Mouse (Mus musculus) spleen, adult 12 weeks (tissue): ENCODE results near the gene Kyat3.
"Not testable (repeated sequence)": the region's sequence is repeated elsewhere in the genome, so short reads cannot be mapped to it uniquely, and the experiment has no call there.

Experiments
- DNase-seq: peaks from one replicate; pipeline ENCODE4 v3.0.0; 2022; ENCODE audit warnings: low spot score

Kyat3 gene

DNA sequence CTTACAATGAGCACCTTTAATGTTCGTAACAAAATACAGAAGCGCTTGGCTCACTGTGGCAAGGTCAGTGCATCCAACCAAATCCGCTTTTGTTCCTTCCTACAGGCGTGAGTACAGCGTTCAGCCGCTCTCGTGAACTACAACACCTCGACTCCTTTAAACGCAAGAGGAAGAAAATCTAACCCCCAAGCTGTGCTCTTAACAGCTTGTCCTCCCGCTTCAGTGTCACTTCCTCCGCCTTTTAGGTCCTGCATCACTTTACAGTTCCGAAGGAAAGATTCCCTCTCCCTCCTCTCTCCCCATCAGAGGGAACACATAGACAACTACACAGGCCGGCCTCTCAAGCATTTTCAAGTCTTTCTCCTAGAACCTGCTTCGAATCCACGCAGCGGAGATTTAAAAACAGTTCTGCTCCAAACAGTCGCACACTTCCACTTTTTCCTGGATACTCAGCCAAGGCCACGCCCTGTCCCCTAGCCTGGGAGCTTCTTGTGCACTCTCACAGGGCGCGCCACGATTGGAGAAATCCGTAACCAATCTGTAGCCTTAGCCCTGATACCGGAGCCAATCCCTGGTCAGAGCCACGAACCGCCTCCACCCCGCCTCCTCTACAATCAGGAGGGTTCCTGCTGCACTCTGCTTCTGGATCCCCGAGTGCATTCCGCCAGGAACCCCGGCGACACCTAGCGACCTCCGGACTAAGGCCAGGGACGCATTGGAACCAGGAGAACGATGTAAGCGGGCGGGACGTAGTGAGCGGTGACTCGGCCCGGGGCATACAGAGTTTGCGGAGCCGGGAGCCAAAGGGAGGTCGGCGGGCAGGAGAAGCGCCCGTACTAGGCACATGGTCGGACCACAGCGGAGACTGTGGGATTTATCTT lies at the start of gene Kyat3:
TSS of gene Kyat3 (plus strand) at position 610 of the 881 bp plus-strand sequence.
- DNase-seq = peak; percentile 57

DNA sequence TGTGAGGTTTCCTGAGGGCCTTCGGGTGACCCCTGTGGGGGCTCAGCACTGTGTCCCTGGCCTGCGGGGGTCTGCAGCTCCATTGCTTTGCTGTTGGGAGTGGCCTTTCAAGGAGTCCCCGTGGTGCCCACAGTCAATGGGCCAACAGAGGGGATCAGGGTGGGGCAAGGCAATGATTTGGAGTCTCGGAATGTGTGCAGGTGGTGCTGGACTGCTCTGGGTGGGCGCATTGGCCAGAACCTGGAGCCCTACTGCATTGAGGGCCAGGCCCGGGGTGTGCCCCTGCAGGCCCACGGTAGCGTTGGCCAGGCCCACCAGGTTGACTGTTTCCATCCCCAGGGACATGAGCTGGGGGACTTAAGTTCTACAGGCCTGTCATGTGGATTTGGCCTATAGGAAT lies 36.1 kb upstream of the Kyat3 start:
- no peak for DNase-seq

DNA sequence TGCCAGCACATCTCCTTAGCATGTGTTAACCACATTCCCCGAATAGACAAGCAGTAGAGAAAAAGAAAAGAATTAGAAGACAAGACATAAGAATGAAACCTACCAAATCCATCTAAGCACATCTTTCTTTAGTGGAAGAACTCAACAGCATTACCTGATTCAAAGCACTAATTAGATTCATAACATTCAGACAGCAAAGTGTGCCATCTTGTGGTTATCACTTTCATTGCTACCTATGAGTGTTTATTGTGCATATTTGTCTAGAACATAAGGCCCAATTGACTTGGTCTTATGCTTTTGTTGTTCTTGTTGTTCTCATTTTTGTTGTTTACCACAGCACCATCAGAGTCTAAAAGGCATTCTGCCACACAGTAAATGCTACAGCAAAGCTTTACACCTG lies 26.2 kb upstream of the Kyat3 start:
- no peak for DNase-seq

DNA sequence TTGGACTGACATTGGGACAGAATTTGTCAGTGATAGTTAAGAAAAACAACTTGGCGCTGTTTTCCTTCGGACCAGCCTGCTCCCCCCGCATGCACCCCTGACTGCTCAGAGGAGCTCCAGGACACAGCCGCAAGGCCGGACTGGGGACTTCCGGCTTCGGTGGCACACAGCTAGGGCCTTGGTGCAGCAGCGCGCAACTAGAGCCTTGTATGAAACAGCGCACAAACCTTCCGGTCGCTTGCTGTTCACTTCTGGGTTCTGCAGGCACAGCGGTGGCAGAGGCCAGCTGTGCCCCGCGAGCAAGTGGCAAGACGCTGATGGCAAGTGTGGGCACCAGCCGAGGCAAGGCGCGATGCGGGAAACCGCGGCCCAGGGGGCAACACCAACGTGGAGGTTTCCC lies 12.9 kb upstream of the Kyat3 start:
- DNase-seq = no peak

DNA sequence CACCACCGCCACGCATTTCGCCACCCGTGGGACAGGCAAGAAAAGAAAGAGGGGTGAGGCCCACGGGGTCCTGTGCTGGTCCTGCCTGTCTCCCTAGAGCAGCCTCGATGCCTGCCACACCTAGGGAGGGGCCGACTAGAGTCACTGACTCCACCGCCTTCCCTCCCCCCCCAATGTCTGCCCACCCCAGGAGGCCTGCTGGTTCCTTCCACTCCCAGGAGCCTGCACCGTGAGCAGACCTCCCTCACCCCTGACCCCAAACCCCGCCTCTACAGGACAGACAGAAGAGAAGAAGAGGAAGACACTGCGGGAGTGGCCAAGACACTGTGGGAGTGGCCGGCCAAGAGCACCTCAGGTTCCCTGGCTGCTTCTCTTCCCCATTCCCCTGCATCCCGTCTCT lies 12.5 kb upstream of the Kyat3 start:
- DNase-seq = no peak

DNA sequence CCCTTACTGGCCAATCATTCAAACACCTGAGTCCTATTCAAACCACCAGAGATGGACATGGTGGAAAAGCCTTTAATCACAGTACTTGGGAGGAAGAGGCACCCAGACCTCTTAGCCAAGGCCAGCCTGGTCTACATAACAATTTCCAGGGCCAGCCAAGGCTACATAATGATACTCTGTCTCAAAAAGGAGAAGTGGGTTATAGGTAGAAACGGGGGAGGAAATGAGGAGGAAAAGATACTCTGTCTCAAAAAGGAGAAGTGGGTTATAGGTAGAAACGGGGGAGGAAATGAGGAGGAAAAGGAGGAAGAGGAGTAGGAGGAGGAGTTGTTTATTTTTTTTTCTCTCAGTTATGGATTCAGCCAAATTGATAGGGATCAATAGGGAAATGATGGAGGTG lies 4.3 kb upstream of the Kyat3 start:
- DNase-seq = no peak

DNA sequence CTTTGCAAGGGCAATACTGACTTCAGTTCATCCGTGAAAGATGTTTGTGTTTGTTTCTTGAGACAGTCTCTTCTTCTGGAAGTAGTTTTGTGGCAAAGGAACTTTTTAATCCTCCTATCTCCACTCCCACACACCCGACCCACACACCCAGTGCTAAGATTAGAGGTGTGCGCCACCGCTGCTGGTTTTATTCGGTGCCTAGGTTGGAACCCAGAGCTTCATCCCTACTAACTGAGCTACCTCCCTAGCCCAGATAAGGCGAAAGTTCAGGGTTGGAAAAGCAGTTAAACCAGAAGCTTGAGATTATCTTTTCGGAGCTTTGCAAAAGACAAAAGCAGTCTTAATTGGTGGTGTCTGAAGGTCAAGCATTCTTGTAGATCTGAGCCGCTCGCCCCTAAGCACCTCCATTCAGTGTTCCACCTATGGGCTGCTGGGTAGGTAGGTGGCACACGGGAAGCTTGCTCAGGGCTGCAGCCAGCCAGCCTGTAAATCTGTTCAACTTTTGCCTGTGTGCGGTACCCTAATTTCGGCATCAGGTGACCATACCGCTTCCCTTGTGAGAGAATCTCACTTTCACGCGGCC lies 647 bp downstream of the Kyat3 start:
- no peak for DNase-seq

DNA sequence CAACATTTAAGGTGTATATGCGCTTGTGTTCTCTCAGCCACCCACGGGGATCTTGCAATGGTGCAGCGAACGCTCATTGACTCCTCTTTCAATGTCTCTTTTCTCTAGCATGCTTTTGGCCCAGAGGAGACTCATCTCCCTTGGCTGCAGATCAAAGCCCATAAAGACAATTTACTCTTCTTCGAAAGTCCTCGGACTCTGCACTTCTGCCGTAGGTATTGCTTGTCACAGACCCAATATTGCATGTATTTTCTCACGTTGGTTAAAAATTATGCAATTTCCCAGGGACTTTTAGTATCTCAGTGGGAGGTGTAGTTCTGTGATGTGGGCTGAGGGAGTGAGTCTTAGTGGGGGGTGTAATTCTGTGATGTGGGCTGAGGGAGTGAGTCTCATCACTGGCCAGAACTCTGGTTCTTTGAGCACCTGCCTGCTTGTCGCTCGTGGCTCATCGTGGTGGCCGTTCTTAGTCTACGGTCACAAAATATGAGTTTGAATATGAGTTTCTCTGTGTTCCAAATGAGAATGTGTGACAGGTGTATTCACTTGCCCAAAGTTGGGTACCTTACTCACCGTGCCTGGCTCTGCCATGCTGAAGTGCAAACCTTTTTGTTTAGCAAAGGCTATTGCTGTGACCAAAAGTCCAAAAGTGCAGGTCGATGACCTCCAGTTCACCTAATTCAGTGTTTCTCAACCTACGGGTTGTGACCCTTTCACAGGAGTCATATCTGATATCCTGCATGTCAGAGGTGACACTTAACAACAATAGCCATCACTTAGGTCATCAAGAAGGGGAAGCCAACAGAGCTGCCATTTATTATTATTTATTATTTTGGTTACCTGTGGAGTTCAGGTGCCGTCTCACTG lies 6.0 kb downstream of the Kyat3 start:
- no peak for DNase-seq

DNA sequence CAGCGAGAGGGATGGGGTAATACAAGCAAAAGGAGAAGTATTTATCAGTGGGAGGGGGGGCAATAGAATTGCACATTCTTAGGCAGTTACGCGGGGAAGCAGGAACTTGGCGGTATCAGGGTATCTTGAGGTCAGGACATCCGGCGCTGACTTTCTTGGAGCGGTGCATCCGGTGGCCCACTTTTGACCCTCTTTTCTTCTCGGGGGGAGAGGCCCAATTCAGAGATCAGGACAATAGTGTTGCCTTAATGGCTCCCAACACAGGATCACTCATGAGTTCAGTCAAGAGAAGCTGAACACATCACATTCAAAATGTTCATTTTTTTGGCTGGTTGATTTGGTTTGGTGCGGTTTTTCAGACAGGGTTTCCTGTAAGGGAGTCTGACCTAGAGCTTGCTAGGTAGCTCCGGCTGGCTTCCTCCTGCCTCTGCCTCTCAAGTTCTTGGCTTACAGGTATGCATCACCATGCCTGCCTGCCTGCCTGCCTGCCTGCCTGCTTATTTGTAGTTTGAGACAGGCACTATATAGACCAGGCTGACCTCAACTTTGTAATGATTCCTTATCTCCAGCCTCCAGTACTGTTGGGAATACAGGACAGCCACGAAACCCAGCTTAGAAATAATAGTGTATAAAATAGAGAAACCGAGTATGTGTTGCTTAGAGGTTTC lies 7.5 kb downstream of the Kyat3 start:
- not testable (repeated sequence) for DNase-seq

DNA sequence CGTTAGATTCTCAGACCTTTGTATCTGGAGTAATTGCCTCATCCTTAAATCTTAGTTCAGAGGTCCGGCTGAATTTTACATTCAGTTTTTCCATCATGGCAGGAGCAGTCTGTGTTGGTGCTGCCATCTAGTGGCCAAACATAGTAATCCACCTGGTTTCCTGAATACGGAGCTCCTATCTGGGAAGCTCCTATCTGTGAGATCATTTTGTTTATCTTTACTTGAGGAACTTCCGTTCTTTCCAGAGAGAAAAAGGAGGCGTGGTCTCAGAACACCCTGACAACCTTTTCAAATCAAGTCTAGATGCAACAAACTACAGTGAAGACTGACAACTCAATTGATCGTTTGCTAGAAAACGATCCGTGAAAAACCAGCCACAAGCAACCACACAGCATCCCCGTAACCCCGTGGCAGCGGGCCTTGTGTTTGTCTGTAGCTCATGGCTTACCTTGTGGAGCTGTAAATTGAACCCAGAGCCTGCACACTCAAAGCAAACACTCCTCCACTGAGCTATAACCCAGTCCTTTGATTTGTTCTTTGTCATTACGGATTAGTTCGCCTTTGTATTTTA lies 8.1 kb downstream of the Kyat3 start:
- peak; percentile 21 for DNase-seq

DNA sequence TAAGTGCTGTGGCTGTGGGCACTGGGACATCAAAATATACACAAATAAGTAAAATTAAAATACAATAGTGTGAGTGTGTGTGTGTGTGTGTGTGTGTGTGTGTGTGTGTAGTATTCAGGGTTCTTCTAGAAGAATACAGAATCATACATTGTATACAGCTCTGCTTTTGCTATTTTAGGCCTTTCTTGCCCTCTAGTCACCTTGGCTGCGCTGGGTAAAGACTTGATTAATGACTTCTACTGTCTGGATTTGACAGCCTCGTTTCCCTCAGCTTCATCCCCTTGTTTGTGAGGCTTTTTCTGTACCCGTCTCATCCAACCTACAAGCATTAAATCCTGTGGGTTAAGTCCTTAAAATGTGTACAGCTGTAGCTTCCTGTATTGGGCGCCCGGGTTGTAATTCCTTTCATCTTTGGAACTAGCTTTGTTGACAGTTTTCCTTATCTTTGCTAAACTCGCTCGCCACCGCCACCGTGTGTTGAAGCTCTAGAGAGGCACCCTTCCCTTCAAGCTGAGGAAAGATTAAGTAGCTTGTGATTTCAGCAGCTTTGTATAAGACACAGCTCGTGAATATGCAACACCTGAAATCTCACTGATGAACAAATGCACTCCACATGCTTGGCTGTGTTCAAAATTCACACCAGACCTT lies 9.6 kb downstream of the Kyat3 start:
- no peak for DNase-seq

DNA sequence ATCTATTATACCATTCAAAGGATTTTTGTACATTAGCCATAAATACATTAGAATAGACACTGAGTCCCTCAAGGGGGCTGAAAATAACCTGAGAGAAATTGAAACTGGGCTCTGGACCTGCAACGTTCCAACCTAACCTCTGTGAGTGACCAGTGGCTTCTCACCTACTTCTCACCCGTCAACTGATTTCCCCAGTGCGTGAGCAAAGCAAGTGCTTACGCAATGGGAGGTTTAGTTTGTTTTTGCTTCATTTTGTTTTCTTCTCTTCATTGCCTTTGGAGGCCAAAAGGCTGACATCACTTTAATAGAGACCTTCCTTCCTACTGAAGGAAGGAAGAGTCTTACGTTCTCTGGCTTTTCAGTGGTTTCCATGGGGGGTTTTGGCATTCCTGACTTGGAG lies 10.5 kb downstream of the Kyat3 start:
- DNase-seq = no peak

DNA sequence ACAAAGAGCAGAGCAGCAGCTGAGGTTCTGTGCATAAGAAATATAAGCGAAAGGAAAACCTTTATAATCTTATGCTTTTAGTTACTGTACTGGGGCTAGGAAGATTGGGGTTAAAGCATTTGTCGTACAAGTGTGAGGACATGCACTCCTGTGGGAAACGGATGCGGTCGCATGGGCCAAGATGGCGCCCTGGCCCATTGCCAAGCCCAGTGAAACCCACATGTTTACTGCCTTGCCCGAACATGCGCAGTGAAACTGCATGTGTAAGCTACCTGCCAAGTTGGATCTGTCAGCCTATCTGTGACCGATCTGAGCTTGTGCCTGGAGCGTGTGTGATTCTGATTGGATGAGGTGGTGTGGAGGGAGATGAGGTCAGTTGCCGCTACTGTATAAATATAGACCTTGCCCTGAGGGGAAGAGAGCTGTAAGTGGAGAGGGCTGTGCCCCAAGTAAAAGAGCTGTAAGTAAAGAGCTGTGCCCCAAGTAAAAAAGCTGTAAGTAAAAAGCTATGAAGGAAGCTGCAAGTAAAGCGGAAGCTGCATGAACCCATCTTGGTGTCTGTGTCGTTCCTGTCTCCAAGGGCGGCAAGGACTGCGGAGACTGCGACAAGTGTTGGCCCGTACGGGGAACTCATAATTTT lies 11.7 kb downstream of the Kyat3 start:
- DNase-seq = not testable (repeated sequence)

DNA sequence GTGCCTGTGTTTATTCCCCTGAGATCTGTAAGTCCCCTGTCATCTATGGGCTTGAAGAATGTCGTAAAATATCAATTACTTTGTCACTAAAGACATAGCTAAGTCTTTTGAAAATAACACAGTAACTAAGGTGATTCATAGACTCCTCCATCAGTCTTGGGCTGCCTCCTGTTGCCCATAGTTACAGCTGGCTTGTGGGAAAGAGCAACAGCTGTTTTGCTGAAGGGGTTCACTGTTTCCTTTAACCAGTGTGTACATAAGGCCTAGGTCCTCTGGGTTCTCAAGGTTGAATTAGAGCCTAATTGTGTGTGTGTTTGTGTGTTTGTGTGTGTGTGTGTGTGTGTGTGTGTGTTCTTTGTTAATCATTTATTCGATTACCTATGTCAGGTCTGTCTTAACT lies 24.6 kb downstream of the Kyat3 start:
- DNase-seq = no peak

DNA sequence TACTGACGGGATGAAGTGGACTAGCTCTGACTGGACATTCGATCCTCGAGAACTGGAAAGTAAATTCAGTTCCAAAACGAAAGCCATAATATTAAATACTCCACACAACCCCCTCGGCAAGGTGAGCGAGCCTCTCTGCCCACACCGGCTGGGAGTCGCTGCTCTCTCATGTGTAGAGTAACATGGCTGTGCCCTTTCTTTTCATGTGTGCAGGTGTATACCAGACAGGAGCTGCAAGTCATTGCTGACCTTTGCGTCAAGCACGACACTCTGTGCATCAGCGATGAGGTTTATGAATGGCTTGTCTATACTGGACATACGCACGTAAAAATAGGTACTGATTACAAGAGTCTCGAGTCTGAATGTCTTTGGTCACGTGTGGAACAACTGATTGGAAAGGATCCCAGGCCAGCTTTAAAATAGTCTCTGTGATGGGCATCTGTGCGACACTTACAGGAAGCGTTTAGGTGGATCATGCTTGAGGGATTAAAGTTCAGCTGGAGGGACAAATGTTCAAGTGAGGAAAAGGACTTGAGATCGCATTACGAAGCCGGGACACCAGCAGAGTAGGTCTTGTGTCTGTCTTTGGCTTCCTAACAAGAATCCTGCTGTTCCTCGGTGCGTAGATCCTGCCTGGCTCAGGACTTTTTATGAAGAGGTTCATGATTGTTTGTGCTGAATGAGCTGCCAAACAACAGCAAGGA lies 25.3 kb downstream of the Kyat3 start:
- no peak for DNase-seq

DNA sequence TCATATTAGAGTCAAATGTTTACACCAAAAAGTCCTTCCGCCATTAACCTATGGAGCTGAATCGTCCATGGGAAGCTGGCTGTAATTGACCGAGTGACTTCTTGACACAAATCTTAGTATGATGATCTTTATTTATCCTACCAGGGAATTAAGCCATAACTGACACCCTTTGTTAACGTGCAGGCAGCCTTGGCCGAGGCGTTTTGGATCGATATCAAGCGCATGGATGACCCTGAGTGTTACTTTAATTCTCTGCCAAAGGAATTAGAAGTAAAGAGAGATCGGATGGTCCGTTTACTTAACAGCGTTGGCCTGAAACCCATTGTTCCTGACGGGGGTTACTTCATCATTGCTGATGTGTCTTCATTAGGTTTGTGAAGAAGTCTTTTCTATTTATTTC lies 33.4 kb downstream of the Kyat3 start:
- no peak for DNase-seq

DNA sequence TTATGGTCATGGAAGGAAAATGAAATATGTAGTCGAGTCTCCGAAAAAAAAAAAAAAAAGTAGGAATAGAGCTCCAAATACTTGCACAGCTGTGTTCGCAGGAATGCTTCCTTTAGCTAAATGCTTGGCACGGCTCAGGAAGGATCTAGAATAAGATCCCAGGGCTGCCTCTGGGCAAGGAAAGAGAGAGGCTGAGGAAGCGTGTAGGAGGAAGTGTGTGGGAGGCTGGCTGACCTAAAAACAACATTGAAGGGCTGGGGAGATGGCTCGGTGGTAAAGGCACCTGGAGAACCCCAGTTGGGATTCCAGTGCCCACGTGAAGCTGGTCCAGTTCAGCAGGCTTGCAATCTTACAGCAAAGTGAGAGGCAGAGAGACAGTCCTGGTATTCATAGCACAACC lies 40.0 kb downstream of the Kyat3 start:
- no peak for DNase-seq

DNA sequence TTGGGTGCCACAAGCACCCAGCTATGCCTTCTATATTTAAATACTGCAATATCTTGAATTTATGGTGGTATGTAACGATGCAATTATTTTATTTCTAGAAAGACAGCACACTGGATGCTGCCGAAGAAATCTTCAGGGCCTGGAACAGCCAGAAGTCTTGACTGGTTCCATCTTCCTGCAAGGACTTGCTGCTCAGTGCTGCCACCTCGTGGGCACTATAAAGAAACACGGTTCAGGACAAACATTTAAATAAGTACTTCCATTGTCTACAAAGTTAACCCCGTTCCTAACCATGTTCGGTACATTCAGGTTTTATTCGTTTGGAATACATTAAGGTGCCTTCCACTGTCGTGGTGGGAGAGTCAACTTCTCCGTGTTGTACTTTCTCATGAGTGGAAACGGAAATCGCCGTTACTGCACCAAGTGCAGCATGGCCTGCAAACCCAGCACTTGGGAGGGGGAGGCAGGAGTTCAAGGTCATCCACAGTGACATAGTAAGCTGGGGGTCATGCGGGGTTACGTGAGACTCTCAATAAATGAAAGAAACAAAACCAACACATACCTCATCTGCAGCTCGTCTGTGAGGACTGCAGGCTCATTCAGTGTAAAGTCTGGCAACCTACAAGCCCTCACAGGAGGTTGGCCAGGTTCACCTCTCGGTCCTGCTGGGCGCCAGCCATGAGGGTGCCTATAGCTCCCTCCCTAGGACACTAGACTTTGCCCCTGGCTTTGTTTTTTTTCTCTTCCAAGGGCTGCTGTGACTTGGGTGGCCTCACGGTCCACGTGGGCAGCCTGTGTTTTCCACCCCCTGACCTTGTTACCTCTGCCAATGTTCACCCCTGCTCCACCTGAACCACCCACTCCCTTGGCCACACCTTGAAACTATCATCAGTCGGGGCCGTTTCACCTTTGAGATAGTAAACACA lies 43.4 kb downstream of the Kyat3 start:
- DNase-seq = no peak

DNA sequence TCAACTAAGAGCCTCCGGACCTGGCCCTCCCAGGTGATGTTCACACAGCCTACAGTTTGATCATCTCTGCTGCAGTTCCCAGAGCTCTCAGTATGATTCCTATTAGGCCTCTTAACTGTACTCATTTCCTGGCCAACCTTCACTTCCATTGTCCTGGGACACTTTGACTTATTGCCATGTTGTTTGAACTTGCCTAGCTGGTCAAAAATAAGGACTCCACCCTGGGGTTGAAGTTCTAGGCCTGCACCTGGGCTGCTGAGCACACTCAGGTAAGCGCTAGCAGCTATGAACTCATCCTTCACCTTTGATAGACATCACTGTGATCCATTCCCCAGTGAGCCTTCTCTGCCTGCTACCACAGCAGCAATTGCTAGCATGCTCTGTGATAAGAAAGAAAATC lies 44.2 kb downstream of the Kyat3 start:
- no peak for DNase-seq
